Mouse (Mus musculus): ENCODE measurements at regions not wholly inside any gene's neighbourhood (a gene's known extent, or its start where the extent isn't known, plus 50 kb on each side); places are given as distances from the start of the nearest gene placed in this dataset.
A peak's percentile ranks its signal among the peaks of the same experiment; 100 is the strongest.

- DNase-seq (ENCODE audit: low read depth) = peak; percentile 45
Measured at GRCm38 (mm10) chr2:134419581-134419980, 134.6 kb downstream of the Hao1 start.

GRCm38 (mm10) chr2:134399564-134399963 lies 154.6 kb downstream of the Hao1 start:
- DNase-seq (ENCODE audit: low read depth) = no peak

DNA sequence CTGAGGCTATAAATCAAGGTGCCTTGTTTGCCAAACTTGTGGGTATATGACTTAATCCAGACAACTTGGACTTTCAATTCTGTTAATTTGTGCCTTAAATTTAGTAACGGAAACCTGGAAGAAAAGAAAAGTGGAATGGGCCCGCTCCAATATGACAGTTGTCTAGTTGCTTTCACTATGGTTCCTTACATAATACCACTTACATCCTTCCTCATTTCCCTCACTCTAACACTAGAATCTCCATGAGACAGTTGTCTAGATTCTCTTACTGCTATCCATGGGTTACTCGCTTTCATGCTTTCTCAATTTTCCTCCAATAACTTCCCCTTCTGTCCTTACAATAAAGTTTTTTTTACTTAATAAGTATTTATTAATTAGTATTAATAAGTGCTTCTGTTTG lies 160.7 kb downstream of the Hao1 start:
- DNase-seq (ENCODE audit: low read depth) = peak; percentile 1

DNA sequence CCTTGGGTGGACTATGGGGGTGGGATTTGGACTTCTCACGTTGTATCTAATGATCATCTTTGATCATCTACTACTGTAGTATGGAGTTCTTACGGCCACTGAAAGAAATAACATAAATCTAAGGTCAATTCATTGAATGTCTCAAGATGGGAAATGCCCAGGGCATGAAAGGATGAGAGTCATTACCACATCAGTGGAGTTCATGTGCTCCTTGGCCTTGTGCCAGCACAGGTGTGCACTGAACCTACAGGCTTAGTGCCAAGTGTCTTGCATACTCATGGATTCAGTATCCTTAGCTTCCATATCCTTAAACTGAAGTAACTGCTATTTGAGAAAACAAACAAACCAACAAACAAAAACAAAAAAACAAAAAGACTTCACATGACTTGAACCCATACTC lies 179.1 kb downstream of the Hao1 start:
- no peak for DNase-seq (ENCODE audit: low read depth)

DNA sequence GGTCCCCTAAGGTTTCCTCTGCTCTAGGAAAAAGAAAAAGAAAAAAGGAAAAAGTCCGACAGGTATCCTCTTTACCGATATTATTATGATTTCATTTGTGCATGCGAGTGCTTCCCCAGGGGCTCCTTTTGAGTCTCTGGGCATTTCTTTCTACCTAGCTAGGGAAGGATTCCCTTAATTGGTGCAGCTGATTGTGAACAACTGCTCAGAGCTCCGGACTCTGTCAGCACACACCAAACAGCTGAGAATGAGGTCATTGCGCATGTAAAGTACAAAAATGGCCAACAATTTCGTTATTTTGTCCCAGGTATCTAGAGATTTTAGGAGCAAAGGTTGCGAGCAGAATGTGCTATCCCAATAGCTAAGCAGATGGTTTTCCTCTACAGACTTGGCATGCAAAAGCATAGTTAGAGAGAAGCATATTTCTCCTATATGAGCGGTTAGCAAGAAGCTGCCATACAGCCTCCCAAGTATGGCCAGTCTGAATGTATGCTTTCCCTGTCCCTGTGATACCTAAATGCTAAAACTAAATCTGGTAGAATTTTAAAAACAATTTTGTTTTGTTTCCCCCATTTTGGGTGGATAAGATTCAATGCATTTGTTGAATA lies 203.2 kb downstream of the Hao1 start:
- DNase-seq (ENCODE audit: low read depth) = no peak

DNA sequence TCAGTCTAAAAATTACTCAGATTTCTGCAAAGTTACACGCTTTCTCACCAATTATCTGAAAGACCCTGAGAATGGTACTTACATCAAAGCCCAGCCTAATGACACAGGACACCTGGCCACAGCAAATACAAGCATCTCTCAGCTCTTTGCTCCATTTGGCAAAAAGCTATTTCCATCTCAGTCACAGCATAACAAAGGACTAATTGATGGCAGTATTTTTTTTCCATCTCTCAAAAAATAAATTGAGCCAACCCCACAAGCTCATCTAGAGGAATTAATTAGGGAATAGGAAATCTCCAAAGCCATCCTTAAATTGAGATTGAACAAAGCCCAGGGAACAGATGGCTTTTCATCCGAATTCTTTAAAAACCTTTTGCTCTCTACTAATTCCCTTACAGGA lies 203.7 kb downstream of the Hao1 start:
- DNase-seq (ENCODE audit: low read depth) = no peak

DNA sequence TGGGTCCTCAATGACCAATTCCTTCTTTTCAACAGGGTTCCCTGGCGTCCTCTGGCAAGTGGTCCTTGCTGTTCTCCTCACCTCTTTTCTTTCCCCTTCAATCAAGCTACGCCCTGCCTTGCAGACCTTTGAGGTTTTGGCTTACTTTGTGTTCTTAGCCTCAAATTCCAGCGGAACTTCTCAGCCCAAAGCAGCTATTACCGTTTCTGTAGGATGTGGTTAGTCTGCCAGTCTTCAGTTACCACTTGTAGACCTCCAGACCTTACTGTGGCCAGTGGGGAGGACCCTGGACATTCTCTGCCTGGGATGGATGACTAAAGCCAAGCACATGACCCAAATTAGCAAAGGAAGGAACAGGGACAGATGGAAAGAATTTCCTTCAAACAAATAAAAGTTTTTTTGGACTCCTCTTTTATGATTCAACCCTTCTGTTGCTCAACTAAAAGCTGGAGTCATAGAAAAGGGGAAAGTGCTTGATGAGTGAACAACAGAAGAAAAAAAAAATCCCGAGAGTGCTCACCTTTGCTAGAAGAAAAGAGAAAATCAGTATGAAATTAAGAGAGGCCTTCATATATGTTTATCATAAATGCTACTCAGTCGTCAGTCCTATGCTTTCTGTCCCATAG lies 211.5 kb downstream of the Hao1 start:
- DNase-seq (ENCODE audit: low read depth) = peak; percentile 57

DNA sequence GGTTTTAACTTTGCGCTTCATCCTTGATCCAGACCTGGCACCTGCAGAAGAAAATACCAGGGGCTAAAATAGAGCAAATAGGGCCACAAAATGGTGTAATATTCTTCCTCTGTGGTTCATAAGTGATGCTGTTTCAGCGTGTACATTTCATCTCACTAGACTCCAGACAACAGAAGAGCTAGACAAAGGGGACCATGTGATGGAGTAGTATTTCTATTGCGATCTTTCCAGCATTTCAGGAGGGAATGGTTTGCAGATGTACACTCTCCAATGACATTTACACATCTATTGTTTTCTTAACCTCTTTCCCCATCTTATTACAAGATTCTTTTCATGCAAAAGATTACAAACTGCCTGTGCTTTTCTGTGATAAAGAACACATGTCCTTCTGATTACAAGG lies 246.1 kb downstream of the Hao1 start:
- no peak for DNase-seq (ENCODE audit: low read depth)

- DNase-seq (ENCODE audit: low read depth) = no peak
Measured at GRCm38 (mm10) chr2:134290126-134290691, 264.0 kb downstream of the Hao1 start.

- no peak for DNase-seq (ENCODE audit: low read depth)
Measured at GRCm38 (mm10) chr2:134275881-134276280, 278.3 kb downstream of the Hao1 start.

DNA sequence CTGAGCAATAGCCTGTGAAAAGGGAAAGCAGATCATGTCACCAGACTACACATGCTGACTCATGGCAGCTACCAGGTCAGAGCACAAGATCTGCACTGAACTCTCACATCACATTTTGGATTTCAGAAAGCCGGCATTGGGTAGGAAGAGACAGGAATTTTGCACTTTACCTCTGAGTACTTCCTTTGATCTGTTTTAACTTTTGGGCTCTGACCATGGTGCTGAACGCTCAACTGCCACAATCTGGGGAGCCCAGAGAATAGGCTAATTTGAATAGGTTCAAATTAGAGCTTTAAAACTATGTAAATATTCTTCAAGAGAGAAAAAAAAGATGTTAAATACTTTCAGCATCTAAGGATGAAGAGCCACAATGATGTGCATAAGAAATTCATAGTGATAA lies 285.7 kb downstream of the Hao1 start:
- DNase-seq (ENCODE audit: low read depth) = peak; percentile 8
